Mouse (Mus musculus) layer of hippocampus, adult 6 months (tissue): ENCODE results near the gene Mterf2. TPM values are rescaled to one million over a fixed set of nuclear protein-coding genes. Genes with fewer than 3 reads are reported as not detected.

Experiments used
- long read RNA-seq, 2 experiments: library from polyadenylated mRNA; unstranded; transcript quantifications; one replicate each; pipeline ENCODE4 v2.0.0; 2019 to 2020
- polyA plus RNA-seq: library from polyadenylated mRNA; unstranded; fragments of <200 nt; fragmentation: Nextera tagmentation; gene quantifications from 2 replicates; pipeline ENCODE4 v1.2.3, GENCODE M21; 2021

Mterf2 gene
- polyA plus RNA-seq, result 21.1 and 21.6 TPM in 2 replicates
- long read RNA-seq, experiment 1, transcript Mterf2-201 (3 exons, 1,567 nt), result major isoform, 23 of 29 reads
- long read RNA-seq, experiment 1, partial matches to known transcripts, result 0 of 29 reads
- long read RNA-seq, experiment 1, other reads (novel, unspliced or antisense), result 2 of 29 reads
- long read RNA-seq, experiment 2, transcript Mterf2-201 (3 exons, 1,567 nt), result major isoform, 85 of 94 reads
- long read RNA-seq, experiment 2, partial matches to known transcripts, result 0 of 94 reads
- long read RNA-seq, experiment 2, other reads (novel, unspliced or antisense), result 2 of 94 reads

GRCm38 (mm10) chr10:85127395-85128287 lies at the start of gene Mterf2:
Gene Mterf2 (minus strand): TSS chr10:85128027.

GRCm38 (mm10) chr10:85102247-85103084 lies 25.4 kb downstream of the Mterf2 start, which contains the start of the genes Fhl4 and Tmem263:
Gene Fhl4 (minus strand): TSS chr10:85102495.
Gene Tmem263 (plus strand): TSS chr10:85102627.

Other genes with a start within 250 kb of the Mterf2 start
- 9.8 TPM in 2 replicates for gene Ric8b, start 210.4 kb downstream of the Mterf2 start, polyA plus RNA-seq
- gene Fhl4, start 25.5 kb downstream of the Mterf2 start, polyA plus RNA-seq, result 1.7 TPM in 2 replicates
- gene Tmem263, start 25.4 kb downstream of the Mterf2 start, polyA plus RNA-seq, result 34.0 and 56.0 TPM in 2 replicates
- gene Cry1, start 57.0 kb upstream of the Mterf2 start, polyA plus RNA-seq, result 13.0 and 14.8 TPM in 2 replicates